Mouse (Mus musculus): Measurements from ENCODE around the gene Rnf167.

DNA sequence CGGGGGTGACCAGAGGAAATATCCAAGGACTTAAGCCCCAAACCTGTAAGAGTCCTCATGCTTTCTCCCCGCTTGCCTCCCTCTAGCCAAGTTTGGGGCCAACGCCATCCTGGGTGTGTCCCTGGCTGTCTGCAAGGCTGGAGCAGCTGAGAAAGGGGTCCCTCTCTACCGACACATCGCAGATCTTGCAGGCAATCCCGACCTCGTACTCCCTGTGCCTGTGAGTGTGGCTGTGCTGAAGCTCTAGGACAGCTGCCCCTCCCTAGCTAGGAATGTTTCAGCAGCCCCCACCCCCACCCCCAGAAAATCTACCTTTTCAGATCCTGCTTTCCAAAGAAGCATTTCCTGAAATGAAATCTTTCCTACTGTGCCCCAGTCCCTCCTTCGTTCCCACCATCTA is 11.9 kb downstream of the Rnf167 start:
- TF ChIP-seq TCF3 (IDR thresholded peaks at IDR 0.05; ENCODE audit: insufficient read length, low read depth) (no peak), MAX (IDR thresholded peaks at IDR 0.05; ENCODE audit: low read depth) (no peak), SRF (IDR thresholded peaks at IDR 0.05; ENCODE audit: control insufficient read depth, insufficient read length, low read depth) (no peak), TCF12 (IDR thresholded peaks at IDR 0.05; ENCODE audit: insufficient read depth, poor library complexity, severe bottlenecking) (no peak)

Data from myocyte (in vitro differentiated cells).